ENCODE assay signal across 19 mouse cellular contexts in the genomic region with DNA sequence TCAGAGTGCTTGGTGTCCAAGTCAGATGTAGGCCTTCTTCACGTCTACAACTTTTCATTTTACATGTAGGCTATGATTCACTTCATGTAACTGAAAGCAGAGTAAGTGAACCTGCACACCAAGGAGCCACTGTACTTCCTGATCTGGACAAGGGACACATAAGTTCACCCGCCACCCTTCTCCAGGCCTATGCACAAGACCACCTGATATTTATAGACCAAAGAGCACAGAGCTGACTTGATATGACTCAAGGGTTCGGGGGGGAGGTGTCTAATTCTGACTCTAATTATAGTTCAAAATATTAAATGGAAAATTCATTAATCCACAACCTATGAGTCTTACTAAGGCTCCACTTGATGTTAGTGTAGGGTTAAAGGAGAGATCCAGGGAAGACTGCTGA. TPM values are rescaled to one million over a fixed set of nuclear protein-coding genes. Genes with fewer than 3 reads are reported as not detected.
"Had no signal": no experiment of that assay in that cellular context is flagged by ENCODE, and none has a peak within 500 bp of the region (broad histone marks: within the 10 kb centered on the region; RNA-seq: fewer than 3 reads in every experiment).

No protein-coding gene starts in this region.

- ATAC-seq: lung, postnatal 0 days; midbrain, embryonic 13.5 days; midbrain, embryonic 15.5 days had no signal

- H3K36me3 ChIP-seq: lung, embryonic 15.5 days; midbrain, embryonic 13.5 days; midbrain, embryonic 15.5 days; neural tube, embryonic 12.5 days; stomach, embryonic 15.5 days had no signal

- DNase-seq: lung, postnatal 14 days; lung, postnatal 36 days; right cerebral cortex, postnatal 14 days; thymus, adult 2 months; thymus, postnatal 25 days; thymus, postnatal 4 days had no signal

- H3K4me3 ChIP-seq: lung, embryonic 15.5 days; megakaryocyte, embryonic 14.5 days; midbrain, embryonic 13.5 days; midbrain, embryonic 15.5 days; neural tube, embryonic 12.5 days; stomach, embryonic 15.5 days had no signal

- H3K9me3 ChIP-seq: lung, embryonic 15.5 days; midbrain, embryonic 13.5 days; midbrain, embryonic 15.5 days; neural tube, embryonic 12.5 days had no signal

- H3K4me1 ChIP-seq: megakaryocyte, embryonic 14.5 days; midbrain, embryonic 15.5 days had no signal

- H3K27ac ChIP-seq: lung, embryonic 15.5 days; macrophage; midbrain, embryonic 13.5 days; midbrain, embryonic 15.5 days; neural tube, embryonic 12.5 days; stomach, embryonic 15.5 days; stomach, postnatal 0 days had no signal

- H3K27me3 ChIP-seq: lung, embryonic 15.5 days; midbrain, embryonic 13.5 days; midbrain, embryonic 15.5 days; neural tube, embryonic 12.5 days; stomach, embryonic 15.5 days had no signal

- H3K4me2 ChIP-seq: lung, embryonic 15.5 days; midbrain, embryonic 11.5 days; midbrain, embryonic 13.5 days; midbrain, embryonic 15.5 days; neural tube, embryonic 12.5 days; stomach, embryonic 15.5 days had no signal

- H3K9ac ChIP-seq: lung, embryonic 15.5 days; midbrain, embryonic 13.5 days; midbrain, embryonic 15.5 days; neural tube, embryonic 12.5 days; stomach, embryonic 15.5 days had no signal

RNA-seq across cellular contexts. Expression of gene Ror2, which starts 14.3 kb away (rescaled TPM):
- total RNA-seq: megakaryocyte progenitor cell, adult 5-6 weeks; monocyte, adult 5-6 weeks; neutrophil, adult 5-6 weeks had no signal
- polyA plus RNA-seq: macrophage had no signal
